Mouse (Mus musculus): ENCODE data around the gene Ccna1.

The Ccna1 gene

GRCm38 (mm10) chr3:55055038-55055746 is at the start of gene Ccna1:
TSS of gene Ccna1 (minus strand) at chr3:55055501.
- DNase-seq, result peak; percentile 12 to 20

DNA sequence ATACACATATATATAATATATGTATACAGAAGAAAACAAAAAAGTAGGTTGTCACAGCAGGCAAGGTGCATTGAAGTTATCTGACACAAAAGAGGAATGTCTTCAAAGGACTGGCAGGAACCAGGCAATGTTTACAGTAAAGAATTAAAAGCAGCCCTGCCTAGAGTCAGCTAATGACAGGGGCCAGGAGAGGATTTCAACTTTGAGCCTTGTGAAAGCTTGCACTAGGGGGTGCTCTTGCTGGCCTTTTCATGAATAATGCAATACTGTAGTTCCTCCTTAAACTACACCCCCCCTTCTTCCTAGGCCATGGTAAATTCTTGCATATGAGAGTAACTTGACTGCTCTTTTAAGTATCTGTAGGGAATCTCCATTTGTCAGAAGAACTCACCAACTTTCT is 45.8 kb upstream of the Ccna1 start:
- no peak for DNase-seq

DNA sequence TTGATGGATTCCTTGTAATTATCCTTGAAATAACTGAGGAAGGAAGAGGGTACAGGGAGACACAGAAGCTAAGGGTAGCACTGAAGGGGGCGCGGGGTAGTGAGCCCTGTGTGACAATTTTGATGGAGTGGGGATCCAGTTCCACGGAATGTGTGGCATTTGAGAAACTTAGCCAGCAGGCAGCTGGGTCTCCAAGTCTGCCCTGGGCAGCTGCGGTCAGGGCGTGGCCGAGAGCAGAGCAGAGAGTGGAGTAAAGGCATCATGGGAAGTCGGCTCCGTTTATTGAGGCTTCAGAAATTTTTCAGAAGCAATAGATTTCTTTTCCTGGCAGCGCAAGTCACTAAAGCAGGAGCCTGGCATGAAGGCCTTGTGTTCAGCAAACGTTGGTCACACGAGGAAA is 43.7 kb upstream of the Ccna1 start:
- no peak for DNase-seq

DNA sequence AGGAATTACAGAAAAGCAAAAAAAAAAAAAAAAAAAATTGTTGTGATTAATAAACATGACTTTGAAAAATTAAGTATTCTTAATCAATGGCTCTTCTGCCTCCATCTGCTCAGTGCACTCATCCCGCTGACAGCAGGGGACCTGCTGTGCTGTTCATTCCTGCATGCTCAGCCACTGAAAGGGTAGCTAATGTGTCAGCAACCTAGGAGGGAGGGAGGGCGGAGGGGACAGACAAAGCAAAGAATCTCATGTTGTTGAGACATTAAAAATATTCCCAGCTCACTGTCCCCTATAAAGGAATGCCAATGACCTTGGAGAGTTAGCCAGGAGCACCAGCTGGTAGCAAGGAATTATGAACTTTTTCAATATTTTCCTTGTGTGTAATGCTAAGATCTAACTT is 42.7 kb upstream of the Ccna1 start:
- DNase-seq, result no peak

- DNase-seq, result no peak
These were observed 41.9 kb upstream of the Ccna1 start for GRCm38 (mm10) chr3:55097186-55097585.

DNA sequence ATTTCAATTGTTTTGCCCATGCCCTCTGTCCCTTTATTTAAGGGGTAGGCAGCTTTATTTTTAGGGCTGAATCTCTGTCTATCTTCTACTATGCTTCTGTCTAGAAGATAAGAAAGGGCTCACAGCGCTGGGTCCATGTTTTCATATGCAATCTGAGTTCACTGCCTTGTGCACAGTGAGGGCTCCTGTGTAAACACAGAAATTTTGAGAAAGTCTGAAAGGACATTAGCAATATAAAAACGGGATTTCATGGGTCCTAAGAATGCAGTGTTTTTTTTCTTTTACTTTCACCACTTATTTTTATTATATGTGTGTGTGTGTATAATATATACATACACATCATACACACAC is 41.3 kb upstream of the Ccna1 start:
- no peak for DNase-seq

- DNase-seq, result no peak
These were observed 40.8 kb upstream of the Ccna1 start for GRCm38 (mm10) chr3:55095968-55096654.

DNA sequence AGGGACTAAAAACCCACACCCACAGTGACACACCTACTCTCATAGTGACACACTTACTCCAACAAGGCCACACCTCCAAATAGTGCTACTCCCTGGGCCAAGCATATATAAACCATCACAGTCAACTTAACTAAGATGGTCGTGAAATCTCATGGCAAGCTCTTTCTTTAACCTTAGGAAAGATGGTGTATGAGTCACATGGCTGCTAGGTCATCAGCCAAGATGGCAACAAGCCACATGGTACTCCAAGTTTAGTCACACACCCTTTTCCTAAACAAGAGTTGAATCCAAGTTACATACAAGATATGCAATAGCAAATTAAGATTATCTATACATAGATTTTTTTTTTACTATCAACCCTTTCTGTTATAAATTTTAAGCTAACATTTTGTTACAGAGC is 37.9 kb upstream of the Ccna1 start:
- DNase-seq, result no peak

- DNase-seq, result no peak
These were observed 34.0 kb upstream of the Ccna1 start for GRCm38 (mm10) chr3:55089291-55089690.

DNA sequence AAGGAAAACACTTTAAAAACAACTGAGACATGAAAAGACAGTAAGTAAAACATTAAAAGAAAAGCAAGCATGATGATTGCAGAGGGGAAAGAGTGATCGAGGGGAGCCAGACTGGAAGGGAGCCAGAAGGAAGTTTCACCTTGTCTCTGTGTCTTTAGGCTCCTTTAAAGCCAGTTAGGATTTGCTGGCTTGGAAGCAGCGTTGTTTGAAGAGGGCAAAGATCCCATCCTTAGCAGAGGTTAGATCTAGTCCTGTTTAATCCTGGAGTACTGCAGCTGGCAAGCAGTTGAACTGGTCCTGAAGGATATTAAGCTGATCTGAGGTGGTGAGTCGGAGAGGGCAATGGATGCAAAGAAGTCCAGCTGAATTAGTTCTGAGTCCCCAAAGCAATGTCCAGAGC is 33.5 kb upstream of the Ccna1 start:
- no peak for DNase-seq

GRCm38 (mm10) chr3:55088359-55088758 is 33.1 kb upstream of the Ccna1 start:
- no peak for DNase-seq

DNA sequence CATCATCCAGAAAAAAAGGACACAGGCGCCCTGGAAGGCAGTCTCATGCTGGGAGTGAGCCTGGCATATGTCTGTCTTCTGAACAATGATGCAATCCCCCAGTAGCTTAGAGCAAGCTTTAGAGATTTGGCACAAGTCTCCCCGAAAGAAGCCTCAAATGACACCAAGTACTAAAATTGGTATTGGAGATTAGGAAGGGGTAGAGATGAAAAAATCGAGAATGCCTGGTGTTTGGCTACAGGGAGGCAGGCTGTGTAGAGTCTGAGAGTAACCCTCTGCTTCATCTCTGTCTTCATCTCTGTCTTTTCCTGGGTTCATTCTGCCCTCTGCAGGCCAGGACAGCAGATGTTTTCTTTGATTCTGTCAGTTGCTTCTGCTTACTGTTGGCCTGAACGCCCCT is 32.1 kb upstream of the Ccna1 start:
- DNase-seq, result no peak

- no peak for DNase-seq
These were observed 31.6 kb upstream of the Ccna1 start for GRCm38 (mm10) chr3:55086948-55087347.

DNA sequence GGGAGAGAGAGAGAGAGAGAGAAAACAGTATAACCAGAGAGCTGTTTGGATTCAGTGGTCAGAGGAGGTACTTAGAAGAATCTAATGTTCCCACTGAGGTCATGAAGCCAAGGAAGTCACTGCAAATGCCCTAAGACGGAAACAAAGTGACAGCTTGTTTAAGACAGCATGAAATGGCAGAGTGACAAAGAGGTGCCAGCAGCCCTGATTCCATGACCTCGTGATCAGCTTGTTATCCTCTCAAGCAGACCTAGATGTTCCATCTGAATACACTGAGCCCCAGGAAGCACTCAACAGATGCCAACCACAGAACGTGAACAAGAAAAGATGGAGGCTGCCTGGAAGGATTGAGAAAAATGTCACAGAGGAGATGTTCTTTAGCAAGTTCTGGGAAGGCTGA is 30.4 kb upstream of the Ccna1 start:
- no peak for DNase-seq

DNA sequence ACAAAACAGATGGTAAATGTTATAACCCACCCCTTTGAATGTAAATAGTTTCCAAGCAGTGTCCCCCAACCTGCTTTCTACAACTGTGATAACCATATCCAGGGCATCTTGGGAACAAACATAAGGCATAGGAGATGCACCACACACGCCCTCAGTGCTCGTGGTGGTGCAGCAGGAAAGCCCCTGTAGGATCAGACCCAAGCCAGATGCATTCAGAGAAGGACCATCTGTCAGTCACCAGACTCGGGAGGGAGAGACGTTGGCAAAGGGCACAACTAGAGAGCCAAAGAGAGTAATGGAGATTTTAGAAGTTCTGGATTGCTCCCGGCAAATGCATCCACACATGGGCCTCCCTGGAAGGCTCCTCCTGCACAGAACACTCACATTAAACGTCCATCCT is 29.5 kb upstream of the Ccna1 start:
- no peak for DNase-seq

GRCm38 (mm10) chr3:55080055-55080454 is 24.8 kb upstream of the Ccna1 start:
- peak; percentile 59 to 69 for DNase-seq

GRCm38 (mm10) chr3:55079619-55080018 is 24.3 kb upstream of the Ccna1 start:
- no peak for DNase-seq

GRCm38 (mm10) chr3:55078233-55078632 is 22.9 kb upstream of the Ccna1 start:
- no peak for DNase-seq

- DNase-seq, result no peak
These were observed 20.0 kb upstream of the Ccna1 start for GRCm38 (mm10) chr3:55075294-55075648.

GRCm38 (mm10) chr3:55074576-55075293 is 19.4 kb upstream of the Ccna1 start:
- no peak for DNase-seq

GRCm38 (mm10) chr3:55067791-55068434 is 12.6 kb upstream of the Ccna1 start:
- DNase-seq, result no peak

GRCm38 (mm10) chr3:55066666-55067023 is 11.3 kb upstream of the Ccna1 start:
- no peak for DNase-seq

DNA sequence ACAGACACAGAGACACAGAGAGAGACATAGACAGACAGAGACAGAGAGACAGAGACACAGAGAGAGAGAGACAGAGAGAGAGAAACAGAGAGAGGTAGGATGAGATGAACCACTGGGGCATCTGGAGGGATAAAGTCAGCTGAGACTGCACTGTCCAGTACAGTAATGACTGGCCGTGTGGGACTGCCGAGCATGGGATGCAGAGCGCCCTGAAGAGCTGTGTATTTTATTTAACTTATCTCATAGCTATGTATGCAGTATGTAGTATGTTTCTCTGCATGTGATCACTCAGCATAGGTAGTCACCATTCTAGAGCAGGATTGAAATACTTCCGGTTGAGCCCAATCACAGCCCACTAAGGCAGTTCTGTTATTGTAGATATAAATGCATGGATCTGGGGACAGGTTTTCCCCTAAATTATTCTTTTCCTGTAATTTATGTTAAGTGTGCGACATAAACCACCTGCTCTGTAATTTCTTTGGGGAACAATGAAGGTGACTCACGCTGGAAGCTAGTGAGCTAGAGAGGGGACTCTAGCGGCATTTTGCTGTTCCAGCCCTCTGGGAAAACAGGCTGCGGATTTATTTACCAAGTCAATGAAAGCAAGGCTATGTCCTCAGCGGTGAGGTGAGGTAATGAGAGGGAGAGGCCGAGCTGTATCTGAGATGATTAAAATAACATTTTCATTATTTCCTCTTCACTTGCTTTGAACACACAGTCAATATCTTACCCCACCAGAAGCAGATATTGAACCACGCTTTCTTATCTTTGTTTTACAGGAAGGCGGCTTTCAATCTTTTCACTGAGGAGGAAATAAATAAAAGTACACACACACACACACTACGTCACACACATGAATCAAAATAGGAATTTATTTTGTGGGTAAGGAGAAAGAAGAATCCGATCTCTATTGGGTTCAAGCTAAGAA is 10.7 kb upstream of the Ccna1 start:
- DNase-seq, result no peak
